23 mouse cellular contexts compared by ENCODE assay signal in genomic region chr5:134257349-134258031, GRCm38 (mm10). TPM values are rescaled to one million over a fixed set of nuclear protein-coding genes. Genes with fewer than 3 reads are reported as not detected.
DNase-seq lines count a peak whose midpoint lies in the region; ATAC-seq and TF ChIP-seq lines count a peak whose summit lies in the region.
"Had no signal": no experiment of that assay in that cellular context is flagged by ENCODE, and none has a peak within 500 bp of the region (broad histone marks: within the 10 kb centered on the region; RNA-seq: fewer than 3 reads in every experiment).

No protein-coding gene starts in this region.

- no peak overlapping the region for H3K9ac ChIP-seq in stomach, embryonic 16.5 days (ENCODE audit: low read length)
- H3K9ac ChIP-seq: heart, embryonic 12.5 days; hindbrain, embryonic 15.5 days; limb, embryonic 13.5 days; liver, embryonic 14.5 days had no signal

- H3K4me1 ChIP-seq in bone marrow macrophage, adult 2 months (ENCODE audit: control insufficient read depth, insufficient read depth, low read length), result peaks cover 19% of the 10 kb centered on the region
- H3K4me1 ChIP-seq in stomach, embryonic 16.5 days (ENCODE audit: control insufficient read depth, insufficient read depth, low read length), result no peaks in the 10 kb centered on the region
- H3K4me1 ChIP-seq: embryonic facial prominence, embryonic 10.5 days; heart, embryonic 12.5 days; hindbrain, embryonic 15.5 days; limb, embryonic 13.5 days had no signal

- no peak for DNase-seq in layer of hippocampus, adult 2 months (ENCODE audit: low spot score in 2 of 2)
- no peak for DNase-seq in layer of hippocampus, adult 18-20 months (ENCODE audit: low spot score in 2 of 2)
- DNase-seq in layer of hippocampus, postnatal 14 days (ENCODE audit: low spot score in 2 of 2), result no peak
- no peak for DNase-seq in lung, postnatal 10 days
- DNase-seq: adrenal gland, postnatal 14 days; cerebellum, adult 2 months; cerebellum, postnatal 36 days; gastrocnemius, postnatal 36 days; heart, postnatal 14 days; kidney, postnatal 10 days; right cerebral cortex, postnatal 14 days; thymus, postnatal 36 days had no signal

- H3K4me2 ChIP-seq in stomach, embryonic 16.5 days (ENCODE audit: low read depth, low read length), result no peak overlapping the region
- H3K4me2 ChIP-seq: heart, embryonic 12.5 days; hindbrain, embryonic 15.5 days; limb, embryonic 13.5 days had no signal

- no peaks in the 10 kb centered on the region for H3K9me3 ChIP-seq in stomach, embryonic 16.5 days (replicated peaks; ENCODE audit: control insufficient read depth, low read length)
- H3K9me3 ChIP-seq: embryonic facial prominence, embryonic 10.5 days; G1E; heart, embryonic 12.5 days; hindbrain, embryonic 15.5 days; limb, embryonic 13.5 days had no signal

- peak overlapping the region; percentile 51; the same call in 1 of the 2 replicates for H3K27ac ChIP-seq in layer of hippocampus, adult 2 months
- 0 out of 2 replicates have a peak overlapping the region, but pooled peaks have one; percentile 42 for H3K27ac ChIP-seq in bone marrow macrophage, adult 2 months (ENCODE audit: insufficient read depth, low read depth, low read length)
- 0 out of 2 replicates have a peak overlapping the region, but pooled peaks have one; percentile 42 for H3K27ac ChIP-seq in stomach, embryonic 16.5 days (ENCODE audit: low read length)
- H3K27ac ChIP-seq: embryonic facial prominence, embryonic 10.5 days; hindbrain, embryonic 15.5 days; limb, embryonic 13.5 days; liver, embryonic 14.5 days had no signal

- no peak for TF ChIP-seq CTCF in layer of hippocampus, adult 2 months (conservative IDR thresholded peaks at IDR 0.05)
- no peak for TF ChIP-seq CTCF in bone marrow macrophage, adult 2 months (IDR thresholded peaks at IDR 0.05; ENCODE audit: low read depth, low read length)

- H3K4me3 ChIP-seq in layer of hippocampus, adult 2 months, result no peak overlapping the region
- no peak overlapping the region for H3K4me3 ChIP-seq in bone marrow macrophage, adult 2 months (ENCODE audit: insufficient read depth, low read length)
- no peak overlapping the region for H3K4me3 ChIP-seq in stomach, embryonic 16.5 days (replicated peaks; ENCODE audit: low read length)
- H3K4me3 ChIP-seq: embryonic facial prominence, embryonic 10.5 days; heart, embryonic 12.5 days; hindbrain, embryonic 15.5 days; limb, embryonic 13.5 days had no signal

- no peak for TF ChIP-seq POLR2A in bone marrow macrophage, adult 2 months (IDR thresholded peaks at IDR 0.05; ENCODE audit: borderline replicate concordance, low read depth, low read length)

- H3K36me3 ChIP-seq in stomach, embryonic 16.5 days (ENCODE audit: control insufficient read depth, insufficient read depth, low read length), result peaks cover 60% of the 10 kb centered on the region

- H3K27me3 ChIP-seq in stomach, embryonic 16.5 days (ENCODE audit: control insufficient read depth, insufficient read depth, low read length), result no peaks in the 10 kb centered on the region
- H3K27me3 ChIP-seq: heart, embryonic 12.5 days; hindbrain, embryonic 15.5 days; limb, embryonic 13.5 days had no signal

- ATAC-seq in granulocyte monocyte progenitor cell, adult 5-6 weeks (replicated peaks; ENCODE audit: poor library complexity, severe bottlenecking), result peak; percentile 47
- ATAC-seq in stomach, embryonic 16.5 days (ENCODE audit: insufficient read depth, low FRiP score), result no peak
- ATAC-seq: intestine, postnatal 0 days; midbrain, embryonic 16.5 days had no signal

- 88% methylated on average over 13 of the region's 13 CpGs for WGBS in stomach, embryonic 16.5 days

RNA-seq across cellular contexts. Expression of gene Ncf1, which starts 28.1 kb away (rescaled TPM):
- total RNA-seq in layer of hippocampus, adult 2 months (2021), result 1 to 10 TPM; 7.2 to 9.0 TPM
- total RNA-seq in layer of hippocampus, adult 18-20 months (2021), result 1 to 10 TPM; 8.6 to 9.2 TPM
- 373 and 392 TPM in 2 replicates for polyA plus RNA-seq in bone marrow macrophage, adult 2 months (2012; ENCODE audit: insufficient read depth, insufficient read length, missing spikeins)
- total RNA-seq in granulocyte monocyte progenitor cell, adult 5-6 weeks (2014; fragmentation: Nextera tagmentation), result 163 and 170 TPM in 2 replicates
- 165 and 177 TPM in 2 replicates for total RNA-seq in granulocyte monocyte progenitor cell, adult 5-6 weeks (2017)
- 7.1 and 8.2 TPM in 2 replicates for polyA plus RNA-seq in stomach, embryonic 16.5 days (2015; fragmentation: Nextera tagmentation; extraction: Ambion mirVana)
- total RNA-seq in layer of hippocampus, postnatal 14 days (2021), result 1 to 10 TPM; 8.2 to 9.1 TPM

RNA-seq across cellular contexts. Expression of gene Gtf2i, which starts 57.1 kb away (rescaled TPM):
- total RNA-seq in layer of hippocampus, adult 2 months (2021), result 100 to 1,000 TPM; 222 to 227 TPM
- total RNA-seq in layer of hippocampus, adult 18-20 months (2021), result 100 to 1,000 TPM; 220 to 231 TPM
- polyA plus RNA-seq in bone marrow macrophage, adult 2 months (2012; ENCODE audit: insufficient read depth, insufficient read length, missing spikeins), result 64.3 and 67.3 TPM in 2 replicates
- total RNA-seq in granulocyte monocyte progenitor cell, adult 5-6 weeks (2014; fragmentation: Nextera tagmentation), result 139 and 142 TPM in 2 replicates
- total RNA-seq in granulocyte monocyte progenitor cell, adult 5-6 weeks (2017), result 49.9 and 63.1 TPM in 2 replicates
- polyA plus RNA-seq in stomach, embryonic 16.5 days (2015; fragmentation: Nextera tagmentation; extraction: Ambion mirVana), result 138 and 141 TPM in 2 replicates
- 100 to 1,000 TPM; 228 TPM for total RNA-seq in layer of hippocampus, postnatal 14 days (2021)

Comparison
In these comparisons a context has a peak if more than half of its experiments do, and no peak if none do; other contexts are left out.
1. RNA of gene Ncf1, which starts 28.1 kb away (total RNA-seq): 163 to 177 TPM in granulocyte monocyte progenitor cell, adult 5-6 weeks; 8.6 to 9.2 TPM in layer of hippocampus, adult 18-20 months, 8.2 to 9.1 TPM in layer of hippocampus, postnatal 14 days and 7.2 to 9.0 TPM in layer of hippocampus, adult 2 months; every median in the first group is over 10 times any median in the second.
2. Peak in every context shown above with its lines, with median percentiles within 50 percentile points of each other: H3K27ac ChIP-seq.